Mouse (Mus musculus) liver, adult 2 months (tissue): ENCODE measurements around the gene Krcc1.

ENCODE experiments used
- CTCF ChIP-seq: fragments of 200-500 bp; IDR thresholded peaks from 2 replicates; pipeline ENCODE4 v1.5.1; 2011; ENCODE audit warnings: low read depth, low read length, control low read depth
- POLR2A ChIP-seq: fragments of 200-500 bp; IDR thresholded peaks from 2 replicates; pipeline ENCODE4 v1.6.1; 2011; ENCODE audit warnings: low read length, control low read depth; ENCODE audit not compliant: insufficient read depth; ENCODE audit errors: extremely low read depth

DNA sequence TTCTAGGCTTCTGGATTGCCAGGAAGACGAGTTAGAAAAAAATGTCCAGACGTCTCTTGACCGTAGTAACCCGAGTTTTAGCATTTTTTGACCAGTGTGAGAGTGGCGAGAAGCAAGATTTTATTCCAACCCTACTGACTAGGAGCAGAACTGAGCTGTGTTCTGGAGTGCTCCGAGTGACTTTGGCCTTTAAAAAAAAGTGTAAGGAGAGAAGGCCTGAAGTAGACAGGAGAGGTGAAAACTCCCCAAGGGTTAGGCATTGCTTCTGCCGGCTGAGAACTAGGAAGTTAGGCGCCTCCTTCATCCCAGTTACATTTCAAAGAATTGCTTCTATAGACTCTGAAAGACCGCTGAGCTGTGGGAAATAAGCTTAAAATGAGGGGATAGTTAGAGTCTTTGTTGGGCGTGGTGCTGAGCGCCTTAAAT is 852 bp downstream of the Krcc1 start:
- TF ChIP-seq POLR2A (no peak), CTCF (no peak)
